Mouse (Mus musculus) kidney, embryonic 14.5 days (tissue): ENCODE data around the gene Brf1. TPM values are rescaled to one million over a fixed set of nuclear protein-coding genes. Genes with fewer than 3 reads are reported as not detected.
A peak's percentile ranks its signal among the peaks of the same experiment; 100 is the strongest.

Experiments
- ATAC-seq: fragments of 200-750 bp; cut with Nextera tagmentation; 2 replicates; pipeline ENCODE4 v1.8.0; 2017; ENCODE audit warnings: moderate number of reproducible peaks, mild to moderate bottlenecking, moderate TSS enrichment, moderate library complexity; ENCODE audit not compliant: low FRiP score, low TSS enrichment
- H3K27ac ChIP-seq: fragments of 300-500 bp; sonication (generic); 2 replicates; pipeline ENCODE4 v1.5.1; 2014; ENCODE audit warnings: low read depth, mild to moderate bottlenecking, low read length, moderate library complexity, mixed read lengths
- H3K27me3 ChIP-seq: fragments of 300-500 bp; sonication (generic); 2 replicates; pipeline ENCODE4 v1.6.1; 2014; ENCODE audit warnings: mild to moderate bottlenecking, low read length; ENCODE audit not compliant: control insufficient read depth, insufficient read depth
- H3K36me3 ChIP-seq: fragments of 300-500 bp; sonication (generic); 2 replicates; pipeline ENCODE4 v1.6.1; 2014; ENCODE audit warnings: low read length, mixed read lengths; ENCODE audit not compliant: control insufficient read depth, insufficient read depth
- H3K4me1 ChIP-seq: fragments of 300-500 bp; sonication (generic); 2 replicates; pipeline ENCODE4 v1.6.1; 2014; ENCODE audit warnings: low read length, mixed read lengths; ENCODE audit not compliant: control insufficient read depth, insufficient read depth
- H3K4me2 ChIP-seq: fragments of 300-500 bp; sonication (generic); replicated peaks from 2 replicates; pipeline ENCODE4 v1.6.1; 2014; ENCODE audit warnings: low read depth, mild to moderate bottlenecking, low read length
- H3K4me3 ChIP-seq: fragments of 300-500 bp; sonication (generic); 2 replicates; pipeline ENCODE4 v1.5.1; 2014; ENCODE audit warnings: mild to moderate bottlenecking, low read length
- H3K9ac ChIP-seq: fragments of 300-500 bp; sonication (generic); 2 replicates; pipeline ENCODE4 v1.6.1; 2014; ENCODE audit warnings: low read depth, mild to moderate bottlenecking, low read length, moderate library complexity
- H3K9me3 ChIP-seq: fragments of 300-500 bp; sonication (generic); 2 replicates; pipeline ENCODE4 v1.6.1; 2016; ENCODE audit warnings: low read length; ENCODE audit not compliant: control insufficient read depth
- WGBS: fragments of 180-500 bp; shearing (Covaris S2); extraction: QIAGEN DNeasy Blood & Tissue Kit; methylation state at CpG from one replicate; pipeline ENCODE4 v1.1.7; 2014; 5-methylcytosine and 5-hydroxymethylcytosine counted together
- polyA plus RNA-seq: library from polyadenylated mRNA; unstranded; fragments of >200 nt; fragmentation: Nextera tagmentation; extraction: Ambion mirVana; gene quantifications from 2 replicates; pipeline ENCODE4 v1.2.1, GENCODE M21; 2014

The Brf1 gene
- polyA plus RNA-seq, 1 experiment from 2014 or later = 75.6 TPM

DNA sequence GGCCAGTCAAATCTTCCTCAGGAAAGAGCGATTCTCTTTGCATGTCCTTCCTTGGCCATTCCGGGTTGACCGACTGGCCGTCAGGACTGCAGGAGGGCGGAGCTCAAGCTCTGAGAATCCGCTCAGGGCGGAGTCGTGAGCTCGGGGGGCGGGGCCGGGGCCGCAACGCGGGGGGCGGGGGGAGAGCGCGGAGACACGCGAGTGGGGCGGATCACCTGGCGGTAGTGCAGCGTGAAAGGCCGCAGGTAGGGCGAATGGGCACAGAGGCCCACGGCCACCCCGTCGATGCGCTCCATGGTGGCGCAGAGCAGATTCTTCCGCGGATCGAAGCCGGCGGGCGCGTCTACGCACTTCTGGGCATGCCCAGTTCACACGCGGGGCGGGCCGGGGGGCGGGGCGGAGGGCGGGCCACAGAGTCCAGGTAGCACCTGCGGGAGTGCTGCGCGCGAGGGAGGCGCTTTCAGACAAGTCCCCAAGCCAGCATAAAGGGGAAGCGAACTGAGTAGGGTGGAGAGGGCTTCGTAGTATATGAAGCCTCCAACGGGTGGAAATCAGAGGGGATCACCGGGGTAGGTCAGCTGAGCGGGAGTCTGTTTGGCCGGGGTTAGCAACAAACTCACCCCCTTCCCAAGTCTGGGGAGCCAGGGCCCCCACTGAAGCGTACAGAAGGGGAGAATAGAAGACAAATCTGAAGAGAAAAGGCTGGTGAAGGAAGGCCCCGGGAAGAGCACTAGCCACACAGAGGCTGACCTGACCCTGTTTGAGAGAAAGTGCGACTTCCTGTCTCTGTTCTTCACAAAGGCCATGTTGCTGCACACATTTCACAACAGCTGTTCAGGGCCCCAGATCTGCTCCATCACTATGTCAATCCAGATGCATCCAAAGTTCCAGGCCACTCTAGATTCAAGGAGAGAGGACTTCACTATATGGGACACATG, 58.5 kb downstream of the Brf1 start, which contains the start of gene Nudt14:
Gene Nudt14 (minus strand): TSS at position 349 of the 938 bp plus-strand sequence.
- Histone ChIP-seq H3K27me3 (no peaks in the 10 kb centered on the region), H3K27ac (peak within 1 kb of the TSS; percentile 62), H3K4me2 (peak within 1 kb of the TSS; percentile 70), H3K9me3 (no peaks in the 10 kb centered on the region), H3K9ac (peak within 1 kb of the TSS; percentile 75), H3K36me3 (no peaks in the 10 kb centered on the region), H3K4me1 (peaks cover 15% of the 10 kb centered on the region), H3K4me3 (peak within 1 kb of the TSS; percentile 73)
- 3% methylated on average over 48 of the region's 58 CpGs for WGBS
- peak; percentile 81 for ATAC-seq

DNA sequence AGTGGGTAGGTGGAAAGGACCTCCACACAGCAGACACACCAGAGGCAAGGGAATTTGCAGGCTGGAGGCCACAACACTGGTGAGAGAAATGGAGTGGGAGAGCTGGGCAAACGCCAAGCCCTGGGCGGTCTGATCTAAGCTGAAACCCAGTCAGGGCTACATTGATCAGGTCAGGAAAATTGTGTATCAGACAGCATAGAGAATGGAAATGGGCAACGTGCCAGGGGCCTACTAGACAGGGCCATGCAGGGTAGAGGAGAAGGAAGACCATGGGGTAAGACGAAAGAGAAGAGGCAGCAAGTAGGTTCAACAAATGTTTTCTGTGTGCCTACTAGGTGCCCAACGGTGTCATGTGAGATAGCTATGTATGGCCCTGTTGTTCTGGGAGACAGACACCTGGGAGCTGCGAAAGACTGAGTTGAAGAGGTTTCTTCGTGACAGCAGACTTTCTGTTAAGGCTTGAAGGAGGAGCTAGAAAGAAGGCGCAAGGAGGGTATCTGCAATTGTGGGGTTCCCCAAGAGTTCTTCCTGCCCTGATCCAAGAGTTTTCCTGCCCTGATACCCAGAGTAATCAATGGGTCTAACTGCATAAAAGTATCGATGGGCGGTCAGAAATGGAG, 59.2 kb downstream of the Brf1 start:
- Histone ChIP-seq H3K27me3 (no peaks in the 10 kb centered on the region), H3K27ac (no peak overlapping the region; the same call in 1 of the 2 replicates), H3K4me2 (peak overlapping the region; percentile 70), H3K9ac (peak overlapping the region; percentile 75), H3K9me3 (no peaks in the 10 kb centered on the region), H3K4me3 (peak overlapping the region; percentile 73), H3K4me1 (peaks cover 15% of the 10 kb centered on the region), H3K36me3 (no peaks in the 10 kb centered on the region)
- ATAC-seq = peak; percentile 2
- WGBS = 40% methylated on average over 10 of the region's 10 CpGs

DNA sequence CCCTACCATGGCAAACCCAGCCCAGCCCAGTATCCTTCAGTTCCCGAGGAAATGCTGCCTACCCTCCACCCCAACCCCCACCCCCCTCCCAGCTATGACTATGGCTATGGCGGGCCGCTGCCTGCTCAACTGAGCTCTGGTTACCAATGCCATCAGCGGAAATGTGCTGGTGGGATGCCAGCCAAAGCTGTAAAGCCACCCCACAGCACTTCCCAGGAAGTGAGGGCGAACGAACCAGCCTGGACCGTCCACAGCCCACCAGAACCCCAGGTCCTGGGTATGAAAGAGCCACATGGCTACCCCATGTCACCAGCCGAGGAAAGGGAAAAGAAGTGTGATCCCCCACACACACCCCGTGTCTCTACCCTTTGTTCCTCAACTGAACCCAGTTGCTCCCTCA, 59.8 kb downstream of the Brf1 start:
- peaks cover 15% of the 10 kb centered on the region for H3K4me1 ChIP-seq
- H3K9me3 ChIP-seq = no peaks in the 10 kb centered on the region
- H3K27ac ChIP-seq = no peak overlapping the region
- WGBS = 83% methylated on average over 9 of the region's 9 CpGs
- no peaks in the 10 kb centered on the region for H3K27me3 ChIP-seq
- H3K4me3 ChIP-seq = no peak overlapping the region
- ATAC-seq = no peak
- H3K36me3 ChIP-seq = no peaks in the 10 kb centered on the region
- no peak overlapping the region for H3K9ac ChIP-seq
- H3K4me2 ChIP-seq = peak overlapping the region; percentile 70

DNA sequence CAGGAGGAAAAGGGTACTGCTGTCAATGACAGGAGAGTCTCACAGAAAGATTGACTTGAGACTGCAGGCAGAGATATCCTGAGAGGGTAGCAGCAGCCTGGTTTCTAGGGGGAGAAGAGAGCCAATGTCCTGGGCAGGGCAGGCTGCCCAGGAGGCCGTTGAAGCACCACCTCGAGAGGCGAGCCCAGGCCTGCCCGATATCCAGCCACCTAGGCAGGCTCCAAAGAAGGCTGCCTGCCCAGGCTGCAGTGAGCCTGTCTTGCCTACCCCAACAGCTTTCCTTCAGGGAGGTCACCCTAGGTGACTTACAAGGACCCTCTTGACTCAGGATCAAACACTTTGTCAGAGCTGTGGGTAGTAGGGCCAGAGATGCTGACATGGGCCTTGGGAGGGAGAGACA, 60.3 kb downstream of the Brf1 start:
- WGBS = 84% methylated on average over 4 of the region's 4 CpGs
- Histone ChIP-seq H3K4me1 (peaks cover 15% of the 10 kb centered on the region), H3K4me2 (no peak overlapping the region), H3K27me3 (no peaks in the 10 kb centered on the region), H3K36me3 (no peaks in the 10 kb centered on the region), H3K9me3 (no peaks in the 10 kb centered on the region), H3K9ac (no peak overlapping the region), H3K27ac (no peak overlapping the region), H3K4me3 (no peak overlapping the region)
- ATAC-seq = no peak

DNA sequence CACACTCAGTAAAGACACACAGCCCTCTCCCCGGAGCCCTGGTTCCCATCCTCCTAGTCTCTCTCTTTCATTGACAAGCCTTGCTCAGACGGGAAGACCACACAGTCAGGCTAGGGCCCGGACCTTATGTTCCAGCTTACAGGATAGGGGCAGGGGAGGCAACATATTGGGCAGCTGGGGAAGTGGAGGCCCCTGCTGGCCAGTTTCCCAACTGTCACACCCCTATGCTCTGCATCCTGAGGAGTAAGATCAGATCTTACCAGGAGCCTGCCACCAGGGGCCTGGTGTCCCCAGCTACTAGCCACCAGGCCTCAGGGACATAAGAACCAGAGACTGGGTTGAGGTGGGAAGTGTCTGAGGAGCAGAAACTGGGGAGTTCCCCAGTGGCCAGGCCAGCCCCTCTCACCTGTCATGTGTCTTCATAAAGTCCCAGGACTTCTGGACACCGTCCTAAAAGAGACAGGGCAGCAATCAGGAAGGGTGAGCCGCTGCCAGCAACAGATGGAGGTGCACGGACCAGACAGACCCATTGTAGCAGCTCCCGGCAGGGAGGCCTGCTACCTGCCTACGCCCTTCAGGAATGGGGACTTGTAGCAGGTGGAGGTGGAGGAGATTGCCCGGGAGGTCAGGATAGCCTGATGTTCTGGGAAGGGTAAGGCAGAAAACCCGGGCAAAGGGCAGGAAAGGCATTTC, 61.5 kb downstream of the Brf1 start:
- Histone ChIP-seq H3K27me3 (no peaks in the 10 kb centered on the region), H3K4me1 (peaks cover 15% of the 10 kb centered on the region), H3K9ac (no peak overlapping the region), H3K9me3 (no peaks in the 10 kb centered on the region), H3K4me3 (no peak overlapping the region), H3K4me2 (no peak overlapping the region), H3K27ac (no peak overlapping the region), H3K36me3 (0 out of 2 replicates have a peak, but pooled peaks cover 3% of the 10 kb centered on the region)
- peak; percentile 18; the same call in 1 of the 2 replicates for ATAC-seq
- WGBS = 62% methylated on average over 10 of the region's 10 CpGs

DNA sequence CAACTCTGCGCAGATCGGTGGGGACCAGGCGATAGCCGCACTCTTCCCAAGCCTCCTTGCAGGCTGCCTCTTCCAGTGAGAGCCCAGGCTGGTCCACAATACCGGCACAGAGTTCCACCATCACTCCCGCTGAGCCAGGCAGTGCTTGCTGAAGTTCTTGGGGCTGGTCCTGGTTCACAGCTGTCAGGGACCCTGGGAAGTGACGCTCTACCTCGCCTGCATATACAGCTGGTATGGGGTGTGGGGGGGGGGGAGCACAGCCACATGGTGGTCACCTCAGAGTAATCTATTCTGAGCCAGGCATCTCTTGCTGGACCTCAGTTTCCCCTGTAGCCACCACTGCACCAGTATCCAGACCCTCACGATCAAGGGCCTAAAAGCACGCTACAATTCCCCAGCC, 62.1 kb downstream of the Brf1 start:
- H3K4me1 ChIP-seq = peaks cover 15% of the 10 kb centered on the region
- no peak overlapping the region for H3K9ac ChIP-seq
- H3K9me3 ChIP-seq = no peaks in the 10 kb centered on the region
- H3K36me3 ChIP-seq = 0 out of 2 replicates have a peak, but pooled peaks cover 3% of the 10 kb centered on the region
- 78% methylated on average over 10 of the region's 10 CpGs for WGBS
- H3K4me2 ChIP-seq = no peak overlapping the region
- ATAC-seq = no peak
- H3K27me3 ChIP-seq = no peaks in the 10 kb centered on the region
- H3K4me3 ChIP-seq = no peak overlapping the region
- H3K27ac ChIP-seq = no peak overlapping the region

DNA sequence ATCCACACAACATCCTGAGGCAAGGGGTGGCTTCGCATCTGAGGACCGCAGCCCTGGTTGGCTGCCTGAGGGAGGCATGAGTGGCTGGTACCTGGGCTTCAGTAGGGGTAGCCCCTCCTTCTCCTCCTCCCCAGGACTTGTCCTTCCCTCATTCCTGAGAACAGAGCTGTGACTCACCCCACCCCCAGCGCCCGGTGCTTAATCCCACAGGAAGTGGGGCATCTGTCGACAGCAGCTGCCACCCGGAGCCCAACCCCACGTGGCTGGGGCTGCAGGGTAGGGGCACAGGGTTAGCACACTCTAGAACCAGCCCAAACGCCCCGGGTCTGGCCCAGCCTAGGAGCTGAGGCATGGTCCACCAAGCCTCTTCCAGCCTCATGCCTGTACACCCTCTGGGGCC, 62.6 kb downstream of the Brf1 start:
- Histone ChIP-seq H3K4me3 (no peak overlapping the region), H3K4me1 (peaks cover 15% of the 10 kb centered on the region), H3K27ac (no peak overlapping the region), H3K27me3 (no peaks in the 10 kb centered on the region), H3K9ac (no peak overlapping the region), H3K36me3 (0 out of 2 replicates have a peak, but pooled peaks cover 3% of the 10 kb centered on the region), H3K9me3 (no peaks in the 10 kb centered on the region), H3K4me2 (no peak overlapping the region)
- WGBS = 42% methylated on average over 9 of the region's 9 CpGs
- ATAC-seq = no peak

DNA sequence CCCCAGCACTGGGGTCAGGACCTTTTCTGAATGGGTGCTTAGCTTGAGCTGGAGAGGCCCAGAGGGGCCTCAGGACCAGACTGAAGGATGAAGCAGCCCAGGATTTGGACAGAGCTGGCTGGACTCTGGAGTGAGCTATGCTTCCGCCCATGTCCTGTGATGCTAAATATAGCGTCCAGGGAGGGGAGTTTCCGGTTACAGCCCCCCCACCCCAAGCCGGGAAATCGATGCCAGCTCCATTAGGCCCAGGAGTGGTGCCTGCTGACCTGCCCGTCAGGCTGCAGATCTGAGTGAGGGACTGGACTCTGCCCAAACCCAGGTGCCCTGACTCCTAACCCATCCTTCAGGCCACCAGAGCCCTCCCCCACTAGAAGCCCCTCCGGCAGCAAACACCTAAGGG, 67.9 kb downstream of the Brf1 start:
- ATAC-seq = no peak
- Histone ChIP-seq H3K9me3 (no peaks in the 10 kb centered on the region), H3K27me3 (peaks cover 38% of the 10 kb centered on the region), H3K4me2 (no peak overlapping the region), H3K4me3 (no peak overlapping the region), H3K9ac (no peak overlapping the region), H3K27ac (no peak overlapping the region), H3K36me3 (0 out of 2 replicates have a peak, but pooled peaks cover 3% of the 10 kb centered on the region), H3K4me1 (peaks cover 14% of the 10 kb centered on the region; the same call in 1 of the 2 replicates)
- WGBS = 20% methylated on average over 7 of the region's 7 CpGs
